Mouse (Mus musculus): ENCODE data around the gene Itga2b.

DNA sequence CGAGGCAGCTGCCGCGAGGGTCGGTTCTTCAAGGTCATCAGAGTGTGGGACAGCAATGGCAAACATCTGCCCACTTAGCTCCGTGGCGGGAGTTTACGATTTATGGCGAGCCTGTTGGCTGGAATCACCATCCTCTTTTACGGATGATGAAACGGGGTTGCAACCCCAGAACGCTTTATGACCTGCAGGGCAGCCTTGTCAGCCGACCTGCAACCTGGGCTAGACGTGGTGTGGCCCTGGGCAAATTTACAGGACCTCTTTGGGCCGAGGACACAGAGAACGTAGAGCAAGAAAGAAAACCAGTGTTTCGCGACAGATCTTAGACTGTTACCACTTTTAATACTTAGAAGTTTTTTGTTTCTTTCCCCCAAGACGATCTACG is 62.1 kb downstream of the Itga2b start, which contains the start of gene Slc25a39:
- TF ChIP-seq CTCF (IDR thresholded peaks at IDR 0.05; ENCODE audit: low read depth, low read length) (no peak), GATA2 (IDR thresholded peaks at IDR 0.05; ENCODE audit: borderline replicate concordance, low read depth, low read length) (no peak), POLR2AphosphoS5 (IDR thresholded peaks at IDR 0.05; ENCODE audit: insufficient replicate concordance, low read depth, low read length) (no peak)
